Mouse (Mus musculus): ENCODE results near the gene Wnt11. TPM values are rescaled to one million over a fixed set of nuclear protein-coding genes. Genes with fewer than 3 reads are reported as not detected.

Wnt11 gene
- total RNA-seq, 2 experiments from 2014 or later = 2.2 to 2.8 TPM

DNA sequence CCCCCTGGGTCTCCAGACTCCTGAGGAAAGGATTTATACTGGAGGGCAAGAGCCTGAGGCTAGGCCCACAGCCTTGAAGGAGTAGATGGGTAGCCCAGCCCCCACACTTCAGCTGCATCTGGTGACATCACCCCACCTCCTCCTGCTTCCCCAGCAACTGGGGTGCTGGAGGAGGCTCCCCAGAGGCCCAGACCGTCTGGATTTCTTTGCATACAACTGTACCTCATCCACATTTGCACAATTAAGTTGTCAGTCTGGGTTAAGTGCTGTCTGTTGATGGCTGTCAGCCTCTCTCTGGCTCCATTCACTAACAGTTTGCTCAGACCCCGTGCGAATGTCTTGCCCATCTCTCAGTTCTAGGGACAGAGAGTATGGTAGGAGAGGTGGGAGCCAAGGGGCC is 6.9 kb upstream of the Wnt11 start:
- no peak for DNase-seq (ENCODE audit: low spot score in 2 of 2)

DNA sequence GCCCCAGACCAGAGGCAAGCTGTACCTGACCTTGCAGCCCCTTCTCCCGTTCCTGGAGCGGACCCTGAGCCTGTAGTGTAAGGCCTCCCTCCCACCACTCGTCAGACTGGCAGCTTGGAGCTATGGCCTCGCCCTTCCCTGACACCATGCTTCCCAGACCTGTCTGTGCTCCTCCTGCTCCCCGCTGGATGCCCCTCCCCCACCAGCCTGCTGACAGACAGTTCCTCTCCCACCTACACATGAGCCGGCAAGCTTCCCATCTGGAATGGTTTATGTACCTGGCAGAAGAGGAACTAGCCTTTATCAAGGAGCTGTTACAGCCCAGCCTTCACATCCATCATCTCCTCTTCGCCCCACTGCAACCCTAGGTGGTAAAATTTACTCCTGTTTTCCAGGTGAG is 6.0 kb upstream of the Wnt11 start:
- DNase-seq (ENCODE audit: low spot score in 2 of 2) = no peak

DNA sequence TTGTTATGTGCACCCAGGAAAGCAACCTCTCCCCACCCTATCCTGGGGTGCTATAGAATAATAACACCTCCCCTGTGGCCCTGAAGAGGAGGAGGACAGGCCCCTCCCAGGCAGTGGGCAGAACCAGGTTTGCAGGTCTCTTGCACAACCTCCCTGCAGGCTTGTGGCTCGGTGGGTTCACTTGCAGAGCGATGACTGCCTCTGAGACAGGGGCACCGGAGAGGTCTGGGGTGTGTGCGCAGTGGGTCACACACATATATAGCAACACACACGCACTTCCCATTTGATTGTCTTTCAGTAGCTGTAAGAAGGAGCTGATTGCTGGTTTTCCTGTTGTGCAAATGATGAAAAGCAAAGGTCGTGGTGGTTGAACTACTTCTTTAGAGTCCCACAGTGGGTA is 3.6 kb upstream of the Wnt11 start:
- no peak for DNase-seq (ENCODE audit: low spot score in 2 of 2)

GRCm38 (mm10) chr7:98835519-98836441 is 868 bp downstream of the Wnt11 start:
- DNase-seq (ENCODE audit: low spot score in 2 of 2) = no peak

GRCm38 (mm10) chr7:98836646-98837045 is 1.7 kb downstream of the Wnt11 start:
- peak in 1 of 2 experiments; percentile 38 for DNase-seq (ENCODE audit: low spot score in 2 of 2)

GRCm38 (mm10) chr7:98837901-98838300 is 3.0 kb downstream of the Wnt11 start:
- peak; percentile 70 to 75 for DNase-seq (ENCODE audit: low spot score in 2 of 2)

- no peak for DNase-seq (ENCODE audit: low spot score in 2 of 2)
Observed at GRCm38 (mm10) chr7:98838729-98839141, 3.8 kb downstream of the Wnt11 start.

DNA sequence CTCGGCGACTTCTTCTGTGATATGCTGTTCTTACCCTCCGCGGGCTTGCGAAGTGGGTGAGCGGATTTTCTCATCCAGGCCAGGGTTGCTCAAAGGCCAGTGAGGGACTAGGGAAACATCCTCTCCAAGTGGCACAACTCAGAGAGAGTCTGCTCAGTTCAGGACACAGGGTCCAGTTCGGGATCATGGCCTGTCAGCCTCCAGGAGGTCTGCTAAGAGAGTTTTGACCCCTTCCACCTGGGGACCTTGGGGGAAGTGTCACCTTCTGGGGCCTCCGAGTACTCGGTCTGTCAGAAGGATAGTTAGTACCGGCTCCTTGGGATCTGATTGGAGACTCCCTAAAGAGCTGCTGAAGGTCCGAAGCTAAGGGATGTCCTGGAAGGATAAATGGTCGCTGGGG is 4.4 kb downstream of the Wnt11 start:
- no peak for DNase-seq (ENCODE audit: low spot score in 2 of 2)

DNA sequence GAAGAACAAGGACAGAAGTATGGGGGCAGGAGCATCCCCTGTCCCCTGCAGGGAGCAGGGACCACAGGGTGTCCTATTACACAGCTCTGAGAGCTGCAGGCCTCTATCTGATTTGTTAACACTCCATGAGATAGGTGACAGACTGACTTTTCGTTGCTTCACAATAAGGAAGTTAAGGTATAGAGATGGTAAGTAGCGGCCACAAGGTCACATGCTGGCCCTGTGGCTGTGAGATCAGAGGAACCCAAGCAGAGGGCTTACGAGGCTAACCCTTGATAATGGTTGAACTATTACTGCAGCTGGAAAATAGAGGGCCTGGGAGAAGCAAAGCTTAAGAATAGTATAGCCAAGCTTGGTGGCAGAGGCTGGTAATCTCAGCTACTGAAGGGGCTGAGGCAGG is 5.9 kb downstream of the Wnt11 start:
- DNase-seq (ENCODE audit: low spot score in 2 of 2) = no peak

DNA sequence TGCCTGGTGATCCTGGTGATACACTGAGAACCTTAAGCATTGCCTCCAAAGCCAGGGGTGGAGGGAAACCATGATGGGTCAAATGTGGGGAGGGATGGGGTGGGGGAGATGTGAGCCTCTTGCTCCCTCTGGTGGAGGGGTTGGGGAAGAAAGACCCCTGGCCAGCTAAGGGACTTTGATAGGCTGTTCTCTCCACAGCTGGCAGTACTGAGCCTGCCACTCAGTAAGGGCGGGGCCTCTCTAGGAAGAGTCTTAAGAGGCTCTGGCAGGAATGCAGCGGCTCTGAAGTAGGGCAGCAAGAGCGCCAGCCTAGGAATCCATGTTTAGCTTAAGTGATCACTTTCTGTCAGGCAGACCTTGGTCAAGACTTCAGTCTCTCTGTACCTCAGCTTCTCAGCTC is 6.9 kb downstream of the Wnt11 start:
- no peak for DNase-seq (ENCODE audit: low spot score in 2 of 2)

DNA sequence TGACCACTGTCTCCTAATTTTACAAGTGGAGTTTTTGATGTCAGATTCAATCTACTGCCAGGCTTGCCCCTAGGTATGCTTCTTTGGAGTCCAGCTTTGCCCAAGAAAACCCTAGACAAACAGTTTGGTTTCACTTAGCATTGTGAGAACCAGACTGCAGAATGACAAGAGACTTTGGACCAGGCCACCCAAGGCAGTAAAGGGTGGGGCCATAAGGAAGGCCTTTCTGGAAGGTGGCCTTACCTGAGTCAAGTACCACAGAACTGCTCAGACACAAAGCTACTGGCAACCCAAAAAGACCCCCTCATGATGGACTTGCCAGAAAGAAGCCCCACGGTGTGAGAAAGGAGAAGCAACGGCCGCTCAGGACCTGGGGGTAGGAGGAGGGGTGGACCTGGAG is 8.1 kb downstream of the Wnt11 start:
- no peak for DNase-seq (ENCODE audit: low spot score in 2 of 2)

GRCm38 (mm10) chr7:98843649-98844048 is 8.7 kb downstream of the Wnt11 start:
- DNase-seq (ENCODE audit: low spot score in 2 of 2) = no peak

DNA sequence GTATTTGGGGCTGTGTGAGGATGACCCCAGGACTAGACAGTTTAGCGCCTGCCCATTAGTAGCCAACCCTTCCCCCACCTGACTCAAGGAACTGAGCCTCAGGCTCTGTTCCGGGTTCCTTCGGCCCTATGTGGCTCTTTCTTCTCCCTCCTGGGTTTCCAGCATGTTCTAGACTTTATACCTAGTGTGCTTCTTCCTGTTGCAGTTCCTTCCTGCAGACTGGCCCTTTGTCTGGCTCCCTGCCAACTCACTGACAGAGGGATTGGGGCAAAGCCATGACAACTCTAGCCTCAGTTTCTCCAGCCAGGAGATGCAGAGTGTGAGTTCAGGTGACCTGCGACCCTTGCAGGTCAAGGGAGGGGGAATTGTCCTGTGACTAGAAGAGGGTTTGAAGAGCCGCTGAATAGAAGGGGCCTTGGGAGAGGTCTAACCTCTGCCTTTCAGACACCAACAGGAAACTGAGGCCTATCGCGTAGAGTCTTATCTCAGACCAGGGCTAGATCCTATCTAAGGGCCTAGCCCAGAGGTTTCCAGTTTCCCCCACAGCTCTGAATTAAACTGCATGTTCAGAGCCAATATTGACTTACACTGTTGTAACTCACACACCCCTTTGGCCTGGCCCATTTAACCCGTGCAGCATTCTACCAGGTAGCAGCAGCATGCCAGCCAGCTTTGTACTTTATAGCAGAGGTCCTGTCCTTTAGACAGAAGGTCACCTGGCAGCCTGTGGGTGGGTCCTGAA is 14.2 kb downstream of the Wnt11 start:
- DNase-seq (ENCODE audit: low spot score in 2 of 2) = no peak

GRCm38 (mm10) chr7:98850388-98850787 is 15.5 kb downstream of the Wnt11 start:
- DNase-seq (ENCODE audit: low spot score in 2 of 2) = no peak

GRCm38 (mm10) chr7:98851220-98851619 is 16.3 kb downstream of the Wnt11 start:
- no peak for DNase-seq (ENCODE audit: low spot score in 2 of 2)

DNA sequence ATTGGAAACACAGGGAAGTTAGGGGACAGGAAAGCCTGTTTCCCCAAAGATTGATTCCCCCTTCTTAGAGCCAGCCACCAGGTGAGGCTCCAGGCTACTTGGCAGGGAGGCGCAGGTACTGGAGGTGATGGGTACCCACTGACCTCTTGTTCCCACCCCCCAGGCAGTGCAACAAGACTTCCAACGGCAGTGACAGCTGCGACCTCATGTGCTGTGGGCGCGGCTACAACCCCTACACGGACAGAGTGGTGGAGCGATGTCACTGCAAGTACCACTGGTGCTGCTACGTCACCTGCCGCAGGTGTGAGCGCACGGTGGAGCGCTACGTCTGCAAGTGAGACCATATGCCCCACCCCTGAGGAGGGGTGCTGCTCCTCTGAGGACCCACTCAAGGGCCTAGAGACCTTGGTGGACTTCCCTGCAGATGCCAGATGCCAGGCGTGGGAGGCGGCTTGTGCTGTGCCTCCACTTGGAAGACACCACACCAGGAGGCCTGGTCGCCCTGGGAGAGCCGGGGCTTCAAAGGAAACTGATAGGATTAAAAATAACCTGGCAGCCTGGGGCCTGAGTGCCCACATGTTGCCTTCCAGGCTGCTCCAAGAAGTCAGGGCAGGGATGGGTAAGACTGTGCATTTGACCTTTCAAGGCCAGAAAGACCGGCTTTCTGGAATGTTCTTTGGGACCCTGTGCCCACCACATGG is 18.2 kb downstream of the Wnt11 start:
- DNase-seq (ENCODE audit: low spot score in 2 of 2) = no peak

DNA sequence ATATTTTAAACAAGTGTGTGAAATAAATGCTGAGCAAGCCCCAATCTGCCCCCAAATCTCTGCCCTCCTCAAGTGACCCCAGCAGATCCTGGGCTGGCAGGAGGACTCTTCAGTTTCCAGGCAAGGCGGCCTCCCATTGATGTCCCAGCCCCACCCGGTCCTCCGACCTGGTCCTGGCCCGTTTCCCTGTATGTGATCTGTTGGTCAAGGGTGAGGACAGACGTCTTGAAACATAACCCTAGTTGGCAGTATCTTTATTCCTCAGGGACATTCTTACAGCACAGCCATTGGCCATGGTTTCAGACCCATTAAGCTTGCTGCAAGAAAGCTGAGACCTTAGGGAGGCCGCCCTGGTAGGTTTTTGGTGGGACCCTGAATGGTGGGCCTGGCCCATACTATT is 18.9 kb downstream of the Wnt11 start:
- DNase-seq (ENCODE audit: low spot score in 2 of 2) = no peak

GRCm38 (mm10) chr7:98855388-98855787 is 20.5 kb downstream of the Wnt11 start:
- no peak for DNase-seq (ENCODE audit: low spot score in 2 of 2)

- DNase-seq (ENCODE audit: low spot score in 2 of 2) = no peak
Observed at GRCm38 (mm10) chr7:98856128-98856527, 21.2 kb downstream of the Wnt11 start.

DNA sequence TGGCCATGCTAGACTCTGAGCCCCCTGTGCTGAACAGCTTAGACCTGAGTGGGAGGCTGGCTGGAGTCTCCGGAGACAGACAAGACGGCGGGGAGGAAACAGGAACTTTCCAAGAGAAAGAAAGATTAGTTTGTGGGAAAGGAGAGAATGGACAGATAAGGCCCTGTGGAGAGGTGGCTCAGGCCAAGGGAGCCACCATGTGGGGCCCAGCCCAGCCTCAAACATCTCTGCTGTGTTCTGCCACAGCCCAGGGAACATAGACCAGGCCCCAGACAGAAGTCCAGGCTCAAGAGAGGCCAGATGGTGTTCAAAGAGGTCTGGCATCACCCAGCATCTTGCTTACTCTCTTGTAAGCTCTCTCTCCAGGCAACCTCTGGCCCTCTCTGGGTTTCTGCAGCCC is 22.2 kb downstream of the Wnt11 start:
- DNase-seq (ENCODE audit: low spot score in 2 of 2) = no peak

DNA sequence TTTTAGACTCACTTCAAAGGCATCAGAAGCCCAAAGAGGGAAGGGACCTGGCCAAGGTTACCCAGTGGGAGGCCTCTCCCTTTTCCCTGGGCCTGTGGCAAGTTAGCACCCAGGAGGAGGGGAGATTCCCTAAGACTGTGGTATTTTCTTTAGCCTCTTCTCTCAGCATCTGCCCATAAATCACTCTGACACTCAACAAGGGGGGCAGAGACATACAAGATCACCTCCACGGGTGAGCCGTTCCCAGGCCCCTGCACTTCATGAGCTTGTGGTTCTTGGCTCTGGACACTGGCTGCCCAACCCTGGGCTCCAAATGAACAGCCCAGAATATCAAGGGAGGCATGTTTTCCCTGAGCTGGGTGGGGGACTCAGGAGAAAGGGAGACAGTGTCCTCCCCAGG is 26.1 kb downstream of the Wnt11 start:
- no peak for DNase-seq (ENCODE audit: low spot score in 2 of 2)

- DNase-seq (ENCODE audit: low spot score in 2 of 2) = no peak
Observed at GRCm38 (mm10) chr7:98862994-98863393, 28.1 kb downstream of the Wnt11 start.
